Mouse (Mus musculus) heart, embryonic 10.5 days (tissue): ENCODE measurements around the gene 0610012G03Rik. TPM values are rescaled to one million over a fixed set of nuclear protein-coding genes. Genes with fewer than 3 reads are reported as not detected.

ENCODE experiments used
- DNase-seq: peaks from one replicate; pipeline ENCODE4 v3.0.0-alpha.2; 2017; ENCODE audit warnings: low spot score
- H3K27ac ChIP-seq: fragments of 300-500 bp; sonication (generic); 2 replicates; pipeline ENCODE4 v1.5.1; 2016; ENCODE audit warnings: mild to moderate bottlenecking
- H3K27me3 ChIP-seq: fragments of 300-500 bp; sonication (generic); 2 replicates; pipeline ENCODE4 v1.6.1; 2016; ENCODE audit warnings: mild to moderate bottlenecking; ENCODE audit not compliant: poor library complexity, insufficient read depth, severe bottlenecking
- H3K36me3 ChIP-seq: fragments of 300-500 bp; sonication (generic); 2 replicates; pipeline ENCODE4 v1.6.1; 2016; ENCODE audit warnings: mild to moderate bottlenecking, moderate library complexity
- H3K4me1 ChIP-seq: fragments of 300-500 bp; sonication (generic); 2 replicates; pipeline ENCODE4 v1.6.1; 2016; ENCODE audit warnings: mild to moderate bottlenecking
- H3K4me3 ChIP-seq: fragments of 300-500 bp; sonication (generic); 2 replicates; pipeline ENCODE4 v1.5.1; 2016; ENCODE audit warnings: mild to moderate bottlenecking, moderate library complexity
- H3K9me3 ChIP-seq: fragments of 300-500 bp; sonication (generic); 2 replicates; pipeline ENCODE4 v1.6.1; 2016; ENCODE audit warnings: mild to moderate bottlenecking, moderate library complexity
- WGBS: fragments of 180-500 bp; shearing (Covaris S2); methylation state at CpG from one replicate; pipeline ENCODE4 v1.1.7; 2016; 5-methylcytosine and 5-hydroxymethylcytosine counted together
- polyA plus RNA-seq: library from polyadenylated mRNA; unstranded; fragments of >200 nt; fragmentation: Nextera tagmentation; extraction: Ambion mirVana; gene quantifications from 2 replicates; pipeline ENCODE4 v1.2.1, GENCODE M21; 2016

The 0610012G03Rik gene
- polyA plus RNA-seq, 1 experiment from 2014 or later = 95.3 TPM

DNA sequence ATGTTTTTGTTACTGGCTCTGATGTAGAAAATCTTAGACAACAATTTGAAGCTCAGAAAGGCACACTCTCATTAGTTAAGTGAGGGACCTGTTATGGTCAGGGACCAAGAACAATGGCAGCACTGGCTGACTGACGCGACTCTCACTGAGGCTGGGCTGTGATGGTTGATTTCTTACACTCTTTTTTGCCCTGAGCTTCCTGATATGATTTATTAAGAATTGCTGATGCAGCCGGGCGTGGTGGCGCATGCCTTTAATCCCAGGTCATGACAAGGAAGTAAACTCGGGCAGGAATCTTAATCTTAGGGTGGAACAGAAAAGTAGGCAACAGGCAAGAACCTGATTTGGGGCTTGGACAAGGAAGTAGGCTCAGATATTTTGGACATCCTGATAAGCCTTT is 22.2 kb downstream of the 0610012G03Rik start:
- no peak for DNase-seq
- WGBS = 79% methylated on average over 6 of the region's 6 CpGs
- H3K9me3 ChIP-seq = no peaks in the 10 kb centered on the region
- no peaks in the 10 kb centered on the region for H3K36me3 ChIP-seq
- H3K27me3 ChIP-seq = peaks cover 12% of the 10 kb centered on the region
- H3K4me1 ChIP-seq = peaks cover 12% of the 10 kb centered on the region; the same call in 1 of the 2 replicates
- no peak overlapping the region for H3K27ac ChIP-seq
- no peak overlapping the region for H3K4me3 ChIP-seq

- 83% methylated on average over 6 of the region's 6 CpGs for WGBS
These were observed 23.9 kb downstream of the 0610012G03Rik start for GRCm38 (mm10) chr16:31924368-31924767.

DNA sequence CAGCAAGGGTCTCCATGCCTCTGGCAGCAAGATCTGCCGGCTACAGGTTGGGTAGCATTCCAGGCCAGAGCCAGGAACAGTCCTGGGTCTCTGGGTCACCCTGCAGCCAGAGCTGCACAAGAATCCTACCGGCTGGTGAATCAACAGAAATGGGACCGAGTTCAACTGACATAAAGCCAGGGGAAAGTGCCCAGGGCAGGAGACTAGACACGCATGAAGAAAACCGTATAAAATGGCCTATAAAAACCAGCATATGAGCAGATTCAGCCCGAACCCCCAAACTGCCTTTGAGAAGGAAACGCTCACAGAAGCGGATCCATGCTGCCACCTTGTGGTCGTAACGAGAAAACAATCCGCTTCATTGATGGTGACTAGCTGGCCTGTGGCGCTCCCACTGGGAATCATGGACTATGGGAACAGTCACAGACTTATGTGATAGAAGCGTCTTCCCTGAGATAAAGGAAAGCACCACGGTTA is 30.0 kb downstream of the 0610012G03Rik start:
- H3K36me3 ChIP-seq = no peaks in the 10 kb centered on the region
- no peaks in the 10 kb centered on the region for H3K4me1 ChIP-seq
- 6% methylated on average over 14 of the region's 14 CpGs for WGBS
- H3K27me3 ChIP-seq = peaks cover 4% of the 10 kb centered on the region; the same call in 1 of the 2 replicates
- peak; percentile 90 for DNase-seq
- H3K27ac ChIP-seq = 0 out of 2 replicates have a peak overlapping the region, but pooled peaks have one; percentile 30
- peak overlapping the region; percentile 42 for H3K4me3 ChIP-seq
- H3K9me3 ChIP-seq = no peaks in the 10 kb centered on the region

More at GRCm38 (mm10) chr16:31924368-31924767, 23.9 kb downstream of the 0610012G03Rik start:
- Histone ChIP-seq H3K27ac (no peak overlapping the region), H3K27me3 (no peaks in the 10 kb centered on the region), H3K36me3 (no peaks in the 10 kb centered on the region), H3K9me3 (no peaks in the 10 kb centered on the region), H3K4me1 (peaks cover 12% of the 10 kb centered on the region; the same call in 1 of the 2 replicates), H3K4me3 (no peak overlapping the region)
- no peak for DNase-seq

DNA sequence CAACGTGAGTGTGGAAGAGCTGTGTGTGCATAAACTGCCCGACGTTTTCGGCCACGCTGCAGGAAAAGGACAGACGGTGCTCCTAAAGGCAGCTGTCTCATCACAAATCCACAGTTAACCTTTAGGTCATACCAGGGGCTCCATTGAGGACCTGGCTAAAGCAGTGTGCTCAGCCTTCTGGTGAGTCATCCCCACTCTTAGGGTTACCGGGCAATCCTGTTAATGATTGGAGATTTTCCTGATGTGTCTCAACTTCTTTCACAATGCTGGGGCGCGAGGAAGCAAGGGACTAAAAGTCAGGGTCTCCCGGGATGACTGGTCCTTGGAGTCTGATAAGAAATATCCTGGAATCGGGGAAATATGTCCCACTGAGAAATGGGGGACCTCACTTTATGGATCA is 30.5 kb downstream of the 0610012G03Rik start:
- Histone ChIP-seq H3K27ac (no peak overlapping the region), H3K4me3 (peak overlapping the region; percentile 42; the same call in 1 of the 2 replicates), H3K27me3 (peaks cover 4% of the 10 kb centered on the region; the same call in 1 of the 2 replicates), H3K36me3 (no peaks in the 10 kb centered on the region), H3K9me3 (no peaks in the 10 kb centered on the region), H3K4me1 (no peaks in the 10 kb centered on the region)
- WGBS = 62% methylated on average over 11 of the region's 11 CpGs
- DNase-seq = no peak

DNA sequence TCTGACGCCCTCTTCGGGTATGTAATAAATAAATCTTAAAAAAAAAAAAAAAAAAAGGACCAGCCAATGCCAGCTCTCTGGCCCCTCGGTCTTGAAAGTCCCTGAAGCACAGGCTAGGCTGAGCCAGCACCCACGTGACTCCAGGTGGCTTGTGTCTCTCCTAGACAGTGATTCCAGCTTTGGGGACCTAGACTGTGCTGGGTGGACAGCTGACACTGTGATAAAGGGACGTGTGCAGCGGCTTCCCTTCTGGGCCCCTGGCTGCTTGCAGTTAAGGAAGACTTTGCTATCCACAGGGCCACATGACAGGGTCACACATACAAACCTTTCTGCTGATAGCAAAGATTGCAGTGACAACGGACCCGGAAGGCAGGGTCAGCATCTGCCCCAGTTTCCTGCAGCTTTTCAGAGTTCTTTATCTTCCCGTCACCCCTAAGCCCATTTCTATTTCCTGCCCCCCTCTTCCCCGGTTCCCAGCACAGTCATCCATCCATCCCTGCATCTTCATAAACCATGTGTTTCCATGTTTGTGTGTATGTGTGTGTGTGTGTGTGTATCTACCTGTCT is 37.9 kb downstream of the 0610012G03Rik start:
- no peak overlapping the region for H3K27ac ChIP-seq
- no peaks in the 10 kb centered on the region for H3K36me3 ChIP-seq
- H3K4me3 ChIP-seq = no peak overlapping the region
- no peaks in the 10 kb centered on the region for H3K9me3 ChIP-seq
- H3K27me3 ChIP-seq = peaks cover 4% of the 10 kb centered on the region; the same call in 1 of the 2 replicates
- H3K4me1 ChIP-seq = peaks cover 19% of the 10 kb centered on the region
- no peak for DNase-seq
- WGBS = 51% methylated on average over 10 of the region's 10 CpGs

DNA sequence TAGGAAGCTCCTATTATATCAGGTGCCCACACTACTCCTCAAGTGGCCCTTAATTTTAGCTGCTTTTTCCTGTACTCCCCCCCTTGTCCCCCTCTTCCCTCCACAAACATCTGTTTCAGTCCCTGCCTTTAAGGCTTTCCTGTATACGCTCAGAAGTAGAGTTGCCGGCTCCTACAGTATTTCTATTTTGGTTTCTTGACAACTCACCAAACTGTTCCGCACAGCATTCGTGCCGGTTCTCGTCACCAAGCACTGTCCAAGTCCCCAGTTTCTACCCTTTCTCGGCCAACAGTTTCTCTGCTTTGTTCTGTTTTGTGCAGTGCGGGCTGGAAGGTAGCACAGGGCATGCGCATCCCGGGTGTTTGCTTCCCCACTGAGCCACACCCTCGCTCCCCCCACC is 39.3 kb downstream of the 0610012G03Rik start:
- 54% methylated on average over 11 of the region's 11 CpGs for WGBS
- H3K4me1 ChIP-seq = peaks cover 19% of the 10 kb centered on the region
- H3K27me3 ChIP-seq = peaks cover 4% of the 10 kb centered on the region; the same call in 1 of the 2 replicates
- peak overlapping the region; percentile 24; the same call in 1 of the 2 replicates for H3K4me3 ChIP-seq
- H3K9me3 ChIP-seq = no peaks in the 10 kb centered on the region
- DNase-seq = no peak
- H3K27ac ChIP-seq = no peak overlapping the region
- H3K36me3 ChIP-seq = no peaks in the 10 kb centered on the region

GRCm38 (mm10) chr16:31906896-31907295 is 41.4 kb downstream of the 0610012G03Rik start:
- Histone ChIP-seq H3K27me3 (peaks cover 4% of the 10 kb centered on the region; the same call in 1 of the 2 replicates), H3K36me3 (no peaks in the 10 kb centered on the region), H3K27ac (peak overlapping the region; percentile 52; the same call in 1 of the 2 replicates), H3K4me3 (peak overlapping the region; percentile 51), H3K4me1 (peaks cover 19% of the 10 kb centered on the region), H3K9me3 (no peaks in the 10 kb centered on the region)
- WGBS = 9% methylated on average over 9 of the region's 9 CpGs
- DNase-seq = no peak

GRCm38 (mm10) chr16:31905891-31906825 is 42.1 kb downstream of the 0610012G03Rik start:
- Histone ChIP-seq H3K27ac (peak overlapping the region; percentile 52; the same call in 1 of the 2 replicates), H3K27me3 (peaks cover 4% of the 10 kb centered on the region; the same call in 1 of the 2 replicates), H3K9me3 (no peaks in the 10 kb centered on the region), H3K4me3 (peak overlapping the region; percentile 51), H3K4me1 (peaks cover 19% of the 10 kb centered on the region), H3K36me3 (no peaks in the 10 kb centered on the region)
- 34% methylated on average over 20 of the region's 20 CpGs for WGBS
- DNase-seq = no peak

DNA sequence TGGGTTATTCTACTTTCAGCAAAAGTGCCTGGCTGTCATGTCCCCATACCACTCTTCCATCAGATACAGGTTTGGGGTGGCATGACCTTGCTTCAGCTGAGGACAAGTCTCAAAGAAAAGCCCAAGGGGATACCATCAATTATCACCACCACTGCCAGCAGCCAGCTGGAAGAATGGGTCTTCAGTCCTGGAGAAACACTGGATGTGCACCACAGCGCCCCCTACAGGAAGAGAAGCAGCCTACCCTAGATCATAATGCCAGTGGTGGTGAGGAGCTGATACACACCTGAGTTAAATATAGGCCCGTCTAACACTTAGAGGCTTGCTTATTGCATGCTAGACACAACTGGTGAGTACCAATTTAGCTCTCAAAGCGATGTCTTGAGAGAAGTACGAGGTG is 43.0 kb downstream of the 0610012G03Rik start:
- H3K4me1 ChIP-seq = peaks cover 17% of the 10 kb centered on the region
- no peaks in the 10 kb centered on the region for H3K9me3 ChIP-seq
- H3K27ac ChIP-seq = no peak overlapping the region
- peaks cover 4% of the 10 kb centered on the region; the same call in 1 of the 2 replicates for H3K27me3 ChIP-seq
- no peaks in the 10 kb centered on the region for H3K36me3 ChIP-seq
- no peak overlapping the region for H3K4me3 ChIP-seq
- DNase-seq = no peak
- 57% methylated on average over 4 of the region's 4 CpGs for WGBS

DNA sequence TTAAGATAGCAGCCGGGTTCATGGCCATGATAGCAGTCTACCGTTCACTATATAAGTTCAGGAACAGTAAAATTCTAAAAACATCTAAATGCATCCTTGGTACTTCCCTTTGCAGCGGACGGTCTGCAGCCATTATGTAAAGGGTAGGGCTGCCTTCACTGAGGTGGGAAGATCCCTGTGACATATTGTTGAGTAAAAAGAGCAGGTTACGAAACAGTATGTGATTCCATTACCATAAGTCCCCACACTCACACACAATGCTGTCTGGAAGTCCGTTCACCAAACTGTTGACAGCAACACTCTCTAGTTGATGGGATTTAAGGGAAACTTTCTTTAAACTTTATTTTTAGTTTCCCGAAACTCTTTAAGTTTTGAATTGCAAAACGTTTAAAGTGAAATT is 45.1 kb downstream of the 0610012G03Rik start:
- Histone ChIP-seq H3K27me3 (peaks cover 4% of the 10 kb centered on the region; the same call in 1 of the 2 replicates), H3K9me3 (0 out of 2 replicates have a peak, but pooled peaks cover 6% of the 10 kb centered on the region), H3K4me1 (peaks cover 17% of the 10 kb centered on the region), H3K36me3 (no peaks in the 10 kb centered on the region), H3K27ac (no peak overlapping the region), H3K4me3 (no peak overlapping the region)
- WGBS = 79% methylated on average over 8 of the region's 8 CpGs
- no peak for DNase-seq

- Histone ChIP-seq H3K27me3 (0 out of 2 replicates have a peak, but pooled peaks cover 4% of the 10 kb centered on the region), H3K27ac (0 out of 2 replicates have a peak overlapping the region, but pooled peaks have one; percentile 19), H3K4me3 (no peak overlapping the region), H3K4me1 (peaks cover 24% of the 10 kb centered on the region), H3K36me3 (no peaks in the 10 kb centered on the region), H3K9me3 (0 out of 2 replicates have a peak, but pooled peaks cover 6% of the 10 kb centered on the region)
- 79% methylated on average over 1 of the region's 1 CpGs for WGBS
- no peak for DNase-seq
These were observed 46.4 kb downstream of the 0610012G03Rik start for GRCm38 (mm10) chr16:31901886-31902285.

GRCm38 (mm10) chr16:31898546-31899326 is 49.6 kb downstream of the 0610012G03Rik start:
- H3K4me3 ChIP-seq = no peak overlapping the region
- H3K27ac ChIP-seq = no peak overlapping the region
- H3K36me3 ChIP-seq = no peaks in the 10 kb centered on the region
- H3K4me1 ChIP-seq = peaks cover 12% of the 10 kb centered on the region
- 0 out of 2 replicates have a peak, but pooled peaks cover 6% of the 10 kb centered on the region for H3K9me3 ChIP-seq
- H3K27me3 ChIP-seq = 0 out of 2 replicates have a peak, but pooled peaks cover 3% of the 10 kb centered on the region
- no peak for DNase-seq
- WGBS = 86% methylated on average over 18 of the region's 18 CpGs
